Mouse (Mus musculus) T-helper 1 cell (primary cell): ENCODE measurements at regions not wholly inside any gene's neighbourhood (a gene's known extent, or its start where the extent isn't known, plus 50 kb on each side); places are given as distances from the start of the nearest gene placed in this dataset.

ENCODE experiments used
- in situ Hi-C: fragments of 300-600 bp; cut with MboI, MseI; formaldehyde crosslinking; loops from one replicate; pipeline ENCODE4 v1.15.1; 2025; ENCODE audit warnings: high pct_unique_total_duplicates

DNA sequence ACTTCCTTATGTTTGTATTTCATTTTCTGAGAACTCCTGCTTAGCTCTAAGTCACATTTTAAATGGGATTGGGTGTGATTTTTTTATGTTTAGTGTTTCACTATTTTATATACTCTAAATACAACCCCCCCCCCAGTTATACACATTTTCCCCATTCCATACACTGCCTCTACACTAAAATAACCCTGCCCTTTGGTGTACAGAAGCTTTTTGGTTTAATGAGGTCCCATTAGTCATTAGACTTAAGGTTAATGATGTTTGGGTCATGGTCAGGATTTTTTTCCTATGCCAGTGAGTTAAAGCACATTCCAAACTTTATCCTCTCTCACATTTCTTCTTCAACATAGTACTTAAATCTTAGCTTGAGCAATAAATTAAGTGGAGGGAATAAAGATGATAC, 149.2 kb downstream of the Tinag start:
- in situ Hi-C loops = no loop called here

DNA sequence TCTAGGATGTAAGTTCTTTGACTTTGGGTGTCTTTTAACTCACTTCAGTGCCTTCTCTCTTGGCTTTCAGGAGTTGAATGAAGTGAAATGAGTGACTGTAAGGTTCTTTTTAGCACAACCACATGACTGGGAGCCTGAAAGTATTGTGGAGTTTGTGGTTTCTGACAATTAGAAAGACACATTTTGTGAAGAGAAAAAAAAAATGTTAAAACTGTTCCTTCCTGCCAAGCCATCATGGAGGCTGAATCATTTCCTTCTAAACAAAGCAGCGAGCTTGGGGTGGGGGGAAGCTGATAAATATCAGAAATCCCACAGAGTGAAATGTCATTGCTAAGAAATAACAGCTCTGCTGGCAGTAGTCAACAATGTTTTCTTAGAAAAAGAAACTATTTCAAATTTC, 163.8 kb downstream of the Tinag start:
- in situ Hi-C loops = no loop called here

DNA sequence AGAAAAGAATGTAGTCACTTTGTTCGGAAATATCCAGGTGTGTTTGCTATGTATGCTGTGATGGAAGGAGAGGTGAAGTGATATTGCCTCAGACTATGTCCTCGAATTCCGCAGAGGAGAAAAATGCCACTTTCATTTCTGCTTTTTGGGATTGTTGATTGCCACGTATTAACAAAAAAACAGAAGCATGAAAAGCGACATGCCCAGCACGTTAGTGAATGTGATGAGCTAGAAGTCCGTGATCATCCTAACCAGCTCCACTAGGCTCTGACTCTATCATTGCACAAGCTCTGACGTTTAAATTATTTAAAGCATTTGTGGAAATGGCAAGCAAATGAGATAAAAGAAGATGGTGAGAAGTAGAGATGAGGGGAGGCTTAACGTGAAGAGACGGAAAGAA, 169.6 kb downstream of the Tinag start:
- in situ Hi-C loops = no loop called here

GRCm38 (mm10) chr9:76872418-76872817, 173.2 kb downstream of the Tinag start:
- in situ Hi-C loops = loop anchor here (5.0 kb wide), 1 partner anchor 95 kb away; no protein-coding TSS in a partner anchor

GRCm38 (mm10) chr9:76869635-76870034, 176.0 kb downstream of the Tinag start:
- in situ Hi-C loops = loop anchor here (5.0 kb wide), 1 partner anchor 92 kb away; no protein-coding TSS in a partner anchor

GRCm38 (mm10) chr9:76868633-76869032, 177.0 kb downstream of the Tinag start:
- in situ Hi-C loops = no loop called here

DNA sequence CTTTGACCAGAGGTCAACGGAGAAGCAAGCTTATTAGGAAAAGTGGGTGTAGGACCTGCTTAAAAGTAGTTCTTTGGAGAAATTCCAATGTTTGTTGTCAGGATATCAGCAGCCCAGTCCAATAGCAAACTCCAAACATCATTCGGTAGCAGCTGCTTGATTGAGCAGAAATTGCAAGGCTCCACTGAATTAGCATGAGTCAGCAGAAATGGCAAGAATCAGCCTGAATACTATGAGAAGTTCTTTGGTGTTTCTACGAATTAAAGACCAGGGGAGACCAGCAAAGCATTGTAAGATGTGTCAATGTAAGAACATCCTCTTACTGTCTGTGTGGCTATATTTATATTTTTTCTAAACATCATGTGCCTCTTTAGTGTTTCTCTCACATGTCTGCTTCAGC, 223.4 kb downstream of the Tinag start:
- in situ Hi-C loops = no loop called here

- in situ Hi-C loops = no loop called here
Measured at GRCm38 (mm10) chr9:76794951-76795350, 228.0 kb upstream of the Fam83b start.

- in situ Hi-C loops = no loop called here
Measured at GRCm38 (mm10) chr9:76788654-76789053, 221.7 kb upstream of the Fam83b start.
